In genomic region chr14:80249882-80250281, GRCm38 (mm10) we compare ENCODE assay signal across 16 mouse cellular contexts.
"Had no signal": no experiment of that assay in that cellular context is flagged by ENCODE, and none has a peak within 500 bp of the region (broad histone marks: within the 10 kb centered on the region; RNA-seq: fewer than 3 reads in every experiment).

No protein-coding gene starts in this region.

- H3K27ac ChIP-seq: kidney, postnatal 0 days; limb, embryonic 15.5 days; liver, embryonic 12.5 days; midbrain, embryonic 10.5 days; neural tube, embryonic 15.5 days; stomach, embryonic 15.5 days had no signal

- H3K9me3 ChIP-seq: limb, embryonic 15.5 days; liver, embryonic 12.5 days; midbrain, embryonic 10.5 days; neural tube, embryonic 15.5 days; stomach, embryonic 15.5 days had no signal

- H3K9ac ChIP-seq: limb, embryonic 15.5 days; liver, embryonic 12.5 days; lung, embryonic 14.5 days; neural tube, embryonic 15.5 days; stomach, embryonic 15.5 days had no signal

- H3K27me3 ChIP-seq: limb, embryonic 15.5 days; liver, embryonic 12.5 days; neural tube, embryonic 15.5 days; stomach, embryonic 15.5 days had no signal

- H3K4me1 ChIP-seq: limb, embryonic 15.5 days; liver, embryonic 12.5 days; midbrain, embryonic 10.5 days; neural tube, embryonic 15.5 days; stomach, embryonic 15.5 days had no signal

- H3K4me3 ChIP-seq: limb, embryonic 15.5 days; liver, embryonic 12.5 days; midbrain, embryonic 10.5 days; myocyte; neural tube, embryonic 15.5 days; stomach, embryonic 15.5 days had no signal

- H3K36me3 ChIP-seq: limb, embryonic 15.5 days; liver, embryonic 12.5 days; midbrain, embryonic 10.5 days; neural tube, embryonic 15.5 days; stomach, embryonic 15.5 days had no signal

- DNase-seq: kidney, adult 11 months; kidney, adult 9 months; kidney, postnatal 36 days; lung, embryonic 14.5 days; lung, postnatal 10 days; lung, postnatal 4 days; midbrain, embryonic 14.5 days; thymus, adult 2 months; thymus, postnatal 25 days had no signal

- H3K4me2 ChIP-seq: limb, embryonic 15.5 days; liver, embryonic 12.5 days; lung, embryonic 14.5 days; neural tube, embryonic 15.5 days; stomach, embryonic 15.5 days had no signal

- ATAC-seq: liver, embryonic 12.5 days had no signal
